Mouse (Mus musculus) small intestine, adult 2 months (tissue): Measurements from ENCODE around the gene Mettl7a3.

Source experiments
- CTCF ChIP-seq: fragments of 200-500 bp; IDR thresholded peaks from 2 replicates; pipeline ENCODE4 v1.5.1; 2012; ENCODE audit warnings: low read depth, mild to moderate bottlenecking, control low read depth, inconsistent platforms, low read length, moderate library complexity, mixed read lengths; ENCODE audit not compliant: insufficient replicate concordance, insufficient read length; ENCODE audit errors: extremely low read depth
- POLR2A ChIP-seq: fragments of 200-500 bp; IDR thresholded peaks from 2 replicates; pipeline ENCODE4 v1.6.1; 2012; ENCODE audit warnings: low read depth, mild to moderate bottlenecking, control low read depth, inconsistent platforms, low read length, moderate library complexity

GRCm38 (mm10) chr15:100352711-100353250 lies 18.1 kb downstream of the Mettl7a3 start, which contains the start of the genes Methig1 and Mettl7a2:
- no peak for TF ChIP-seq CTCF
- no peak for TF ChIP-seq POLR2A
